Mouse (Mus musculus) spleen, adult 2 months (tissue): Measurements from ENCODE around the gene Exoc3.

ENCODE experiments used
- CTCF ChIP-seq: fragments of 200-500 bp; IDR thresholded peaks from 2 replicates; pipeline ENCODE4 v1.5.1; 2011; ENCODE audit warnings: mild to moderate bottlenecking, inconsistent platforms; ENCODE audit not compliant: insufficient read depth, insufficient read length, insufficient replicate concordance; ENCODE audit errors: extremely low read depth
- POLR2A ChIP-seq: fragments of 200-500 bp; IDR thresholded peaks from 2 replicates; pipeline ENCODE4 v1.6.1; 2011; ENCODE audit warnings: low read depth, low read length, inconsistent platforms

- no peak for TF ChIP-seq CTCF
- TF ChIP-seq POLR2A: no peak
These were observed 38.0 kb upstream of the Exoc3 start for GRCm38 (mm10) chr13:74246494-74246893.
